Mouse (Mus musculus) liver, postnatal 0 days (tissue): ENCODE measurements around the gene Smpd1. TPM values are rescaled to one million over a fixed set of nuclear protein-coding genes. Genes with fewer than 3 reads are reported as not detected.
A peak's percentile ranks its signal among the peaks of the same experiment; 100 is the strongest.

Source experiments
- ATAC-seq: fragments of 200-750 bp; cut with Nextera tagmentation; 2 replicates; pipeline ENCODE4 v1.8.0; 2017; ENCODE audit warnings: mild to moderate bottlenecking, moderate library complexity
- DNase-seq: peaks from one replicate; pipeline ENCODE4 v3.0.0-alpha.2; 2016
- H3K27ac ChIP-seq: fragments of 300-500 bp; sonication (generic); 2 replicates; pipeline ENCODE4 v1.5.1; 2014; ENCODE audit warnings: antibody characterized with exemption, moderate library complexity, mild to moderate bottlenecking, low read depth
- H3K27me3 ChIP-seq: fragments of 300-500 bp; sonication (generic); 2 replicates; pipeline ENCODE4 v1.6.1; 2014; ENCODE audit warnings: low read length, control low read depth, mixed read lengths; ENCODE audit not compliant: insufficient read depth
- H3K36me3 ChIP-seq: fragments of 300-500 bp; sonication (generic); replicated peaks from 2 replicates; pipeline ENCODE4 v1.6.1; 2014; ENCODE audit warnings: mild to moderate bottlenecking, control low read depth, low read length, moderate library complexity, mixed read lengths; ENCODE audit not compliant: insufficient read depth
- H3K4me1 ChIP-seq: fragments of 300-500 bp; sonication (generic); 2 replicates; pipeline ENCODE4 v1.6.1; 2014; ENCODE audit warnings: antibody characterized with exemption, mild to moderate bottlenecking, control low read depth; ENCODE audit not compliant: insufficient read depth
- H3K4me2 ChIP-seq: fragments of 300-500 bp; sonication (generic); 2 replicates; pipeline ENCODE4 v1.6.1; 2014; ENCODE audit warnings: low read depth, mild to moderate bottlenecking, low read length, moderate library complexity, mixed read lengths
- H3K4me3 ChIP-seq: fragments of 300-500 bp; sonication (generic); 2 replicates; pipeline ENCODE4 v1.5.1; 2014; ENCODE audit warnings: low read depth, low read length
- H3K9ac ChIP-seq: fragments of 300-500 bp; sonication (generic); replicated peaks from 2 replicates; pipeline ENCODE4 v1.6.1; 2014; ENCODE audit warnings: mild to moderate bottlenecking, moderate library complexity
- H3K9me3 ChIP-seq: fragments of 300-500 bp; sonication (generic); 2 replicates; pipeline ENCODE4 v1.6.1; 2016; ENCODE audit warnings: mild to moderate bottlenecking, control low read depth, low read length, mixed read lengths
- CTCF ChIP-seq: sonication (generic); IDR thresholded peaks from 2 replicates; pipeline ENCODE4 v1.5.1; 2016; ENCODE audit warnings: antibody characterized with exemption, low read depth
- EP300 ChIP-seq: IDR thresholded peaks from 2 replicates; pipeline ENCODE4 v1.6.1; 2016; ENCODE audit warnings: antibody characterized with exemption, low read depth, mild to moderate bottlenecking
- WGBS: fragments of 180-500 bp; shearing (Covaris S2); extraction: QIAGEN DNeasy Blood & Tissue Kit; methylation state at CpG from one replicate; pipeline ENCODE4 v1.1.7; 2014; ENCODE audit not compliant: insufficient replicate concordance; 5-methylcytosine and 5-hydroxymethylcytosine counted together
- polyA plus RNA-seq: library from polyadenylated mRNA; unstranded; fragments of >200 nt; fragmentation: Nextera tagmentation; extraction: Ambion mirVana; gene quantifications from 2 replicates; pipeline ENCODE4 v1.2.1, GENCODE M21; 2015

The Smpd1 gene
- polyA plus RNA-seq, 1 experiment from 2014 or later = 21.6 TPM

GRCm38 (mm10) chr7:105534162-105534561 lies 20.0 kb upstream of the Smpd1 start:
- 69% methylated on average over 3 of the region's 3 CpGs for WGBS
- peak; percentile 47 for TF ChIP-seq CTCF
- no peak for TF ChIP-seq EP300
- Histone ChIP-seq H3K4me3 (no peak overlapping the region), H3K4me2 (no peak overlapping the region), H3K36me3 (no peaks in the 10 kb centered on the region), H3K27me3 (no peaks in the 10 kb centered on the region), H3K9me3 (no peaks in the 10 kb centered on the region), H3K4me1 (no peaks in the 10 kb centered on the region), H3K9ac (no peak overlapping the region), H3K27ac (no peak overlapping the region)
- no peak for DNase-seq
- ATAC-seq = no peak

GRCm38 (mm10) chr7:105545986-105546385 lies 8.2 kb upstream of the Smpd1 start:
- no peaks in the 10 kb centered on the region for H3K36me3 ChIP-seq
- H3K4me1 ChIP-seq = no peaks in the 10 kb centered on the region
- no peaks in the 10 kb centered on the region for H3K27me3 ChIP-seq
- TF ChIP-seq EP300 (no peak), CTCF (no peak)
- no peaks in the 10 kb centered on the region for H3K9me3 ChIP-seq
- WGBS = 61% methylated on average over 8 of the region's 8 CpGs
- no peak for DNase-seq
- H3K4me3 ChIP-seq = no peak overlapping the region
- no peak overlapping the region for H3K9ac ChIP-seq
- ATAC-seq = no peak
- H3K27ac ChIP-seq = no peak overlapping the region
- no peak overlapping the region for H3K4me2 ChIP-seq

GRCm38 (mm10) chr7:105547970-105548369 lies 6.2 kb upstream of the Smpd1 start:
- Histone ChIP-seq H3K4me2 (no peak overlapping the region), H3K9me3 (no peaks in the 10 kb centered on the region), H3K27ac (no peak overlapping the region), H3K36me3 (no peaks in the 10 kb centered on the region), H3K27me3 (no peaks in the 10 kb centered on the region), H3K9ac (no peak overlapping the region), H3K4me3 (no peak overlapping the region), H3K4me1 (no peaks in the 10 kb centered on the region)
- DNase-seq = no peak
- TF ChIP-seq EP300 (no peak), CTCF (no peak)
- WGBS = 71% methylated on average over 7 of the region's 7 CpGs
- ATAC-seq = no peak

- Histone ChIP-seq H3K27me3 (no peaks in the 10 kb centered on the region), H3K4me2 (no peak overlapping the region), H3K4me1 (0 out of 2 replicates have a peak, but pooled peaks cover 3% of the 10 kb centered on the region), H3K4me3 (no peak overlapping the region), H3K9me3 (no peaks in the 10 kb centered on the region), H3K27ac (no peak overlapping the region), H3K9ac (no peak overlapping the region), H3K36me3 (no peaks in the 10 kb centered on the region)
- WGBS = 45% methylated on average over 6 of the region's 6 CpGs
- ATAC-seq (no peak), DNase-seq (no peak)
- no peak for TF ChIP-seq EP300
- peak; percentile 44 for TF ChIP-seq CTCF
Measured at GRCm38 (mm10) chr7:105549035-105549434, 5.1 kb upstream of the Smpd1 start.

GRCm38 (mm10) chr7:105553456-105554211 lies 526 bp upstream of the Smpd1 start:
- 38% methylated on average over 26 of the region's 27 CpGs for WGBS
- H3K4me1 ChIP-seq = peaks cover 15% of the 10 kb centered on the region; the same call in 1 of the 2 replicates
- peaks cover 11% of the 10 kb centered on the region for H3K36me3 ChIP-seq
- no peaks in the 10 kb centered on the region for H3K27me3 ChIP-seq
- no peak for ATAC-seq
- H3K9me3 ChIP-seq = no peaks in the 10 kb centered on the region
- peak overlapping the region; percentile 80 for H3K4me3 ChIP-seq
- H3K27ac ChIP-seq = peak overlapping the region; percentile 81; the same call in 1 of the 2 replicates
- TF ChIP-seq CTCF (no peak), EP300 (no peak)
- H3K4me2 ChIP-seq = peak overlapping the region; percentile 94
- peak overlapping the region; percentile 89 for H3K9ac ChIP-seq
- no peak for DNase-seq

- H3K4me3 ChIP-seq = no peak overlapping the region
- 87% methylated on average over 10 of the region's 10 CpGs for WGBS
- peak overlapping the region; percentile 94 for H3K4me2 ChIP-seq
Measured at GRCm38 (mm10) chr7:105555571-105555970, 1.4 kb downstream of the Smpd1 start.

More at GRCm38 (mm10) chr7:105555571-105555970, 1.4 kb downstream of the Smpd1 start:
- ATAC-seq (no peak), DNase-seq (no peak)
- Histone ChIP-seq H3K4me1 (peaks cover 15% of the 10 kb centered on the region; the same call in 1 of the 2 replicates), H3K9me3 (no peaks in the 10 kb centered on the region), H3K36me3 (peaks cover 11% of the 10 kb centered on the region), H3K27ac (no peak overlapping the region), H3K9ac (0 out of 2 replicates have a peak overlapping the region, but pooled peaks have one; percentile 16), H3K27me3 (no peaks in the 10 kb centered on the region)
- TF ChIP-seq EP300 = no peak
- TF ChIP-seq CTCF = no peak
